Mouse (Mus musculus) thymus, postnatal 4 days (tissue): Measurements from ENCODE around the gene Ctsa.
"Not testable (repeated sequence)": the region's sequence is repeated elsewhere in the genome, so short reads cannot be mapped to it uniquely, and the experiment has no call there.

ENCODE experiments used
- DNase-seq: peaks from one replicate; pipeline ENCODE4 v3.0.0; 2021

The Ctsa gene

DNA sequence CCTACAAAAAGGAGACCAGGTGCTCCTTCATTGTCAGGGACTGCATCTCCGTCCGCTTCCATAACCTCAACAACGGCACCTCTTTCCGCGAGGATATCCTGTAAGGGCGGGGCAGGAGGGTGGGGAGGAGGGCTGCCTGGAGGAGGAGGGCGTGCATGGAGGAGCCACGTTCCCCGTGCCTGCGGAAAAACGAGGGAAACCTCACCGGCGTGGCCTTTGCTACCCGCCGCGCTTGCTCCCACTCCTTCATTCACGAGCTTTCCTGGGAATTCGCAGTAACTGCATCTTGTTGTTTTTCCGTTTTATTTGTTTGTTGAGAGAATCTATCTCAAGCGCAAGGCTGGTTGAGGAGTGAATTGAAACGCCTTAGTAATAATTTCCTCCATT, 27.3 kb upstream of the Ctsa start:
- DNase-seq: no peak

- no peak for DNase-seq
These were observed 26.1 kb upstream of the Ctsa start for GRCm38 (mm10) chr2:164806614-164807013.

DNA sequence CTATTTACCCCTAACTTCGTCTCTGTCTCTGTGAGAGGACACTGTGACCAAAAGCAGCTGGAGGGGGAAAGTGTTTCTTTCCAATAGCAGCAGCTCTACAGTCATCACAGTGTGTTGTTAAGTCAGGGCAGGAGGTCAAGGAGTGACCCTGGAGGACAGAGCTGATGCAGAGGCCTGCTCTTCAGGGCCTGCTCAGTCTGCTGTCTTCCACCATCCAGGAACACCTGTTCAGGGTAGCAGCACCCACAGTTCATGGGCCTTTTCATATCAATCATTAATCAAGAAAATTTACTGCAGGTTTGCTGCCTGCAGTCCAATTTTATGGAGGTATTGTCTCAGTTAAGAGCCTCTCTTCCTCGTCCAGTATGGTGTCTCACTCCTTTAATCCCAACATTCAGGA, 19.1 kb upstream of the Ctsa start:
- no peak for DNase-seq

DNA sequence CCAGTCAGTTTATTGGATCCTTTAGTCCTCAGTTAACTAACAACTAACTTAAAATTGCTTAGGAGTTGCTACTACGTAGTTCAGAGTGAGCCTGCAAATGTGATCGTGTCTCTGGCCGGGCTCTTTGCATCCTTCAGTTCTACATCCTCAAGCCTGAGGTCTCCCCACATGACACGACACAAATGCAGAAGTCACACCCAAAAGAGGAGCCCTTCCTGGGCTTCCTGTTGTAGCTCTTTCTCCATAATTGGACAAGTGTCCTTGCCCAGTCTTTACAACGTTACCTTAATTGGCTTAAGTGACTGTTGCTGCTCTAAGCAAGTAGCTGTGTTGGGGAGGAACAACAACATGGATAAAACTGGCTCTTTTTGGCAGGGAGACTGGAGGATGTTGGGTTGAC, 17.3 kb upstream of the Ctsa start:
- DNase-seq: no peak

- DNase-seq: no peak
These were observed 16.9 kb upstream of the Ctsa start for GRCm38 (mm10) chr2:164815821-164816220.

GRCm38 (mm10) chr2:164817206-164817605, 15.5 kb upstream of the Ctsa start:
- DNase-seq: no peak

- DNase-seq: no peak
These were observed 15.0 kb upstream of the Ctsa start for GRCm38 (mm10) chr2:164817703-164818102.

DNA sequence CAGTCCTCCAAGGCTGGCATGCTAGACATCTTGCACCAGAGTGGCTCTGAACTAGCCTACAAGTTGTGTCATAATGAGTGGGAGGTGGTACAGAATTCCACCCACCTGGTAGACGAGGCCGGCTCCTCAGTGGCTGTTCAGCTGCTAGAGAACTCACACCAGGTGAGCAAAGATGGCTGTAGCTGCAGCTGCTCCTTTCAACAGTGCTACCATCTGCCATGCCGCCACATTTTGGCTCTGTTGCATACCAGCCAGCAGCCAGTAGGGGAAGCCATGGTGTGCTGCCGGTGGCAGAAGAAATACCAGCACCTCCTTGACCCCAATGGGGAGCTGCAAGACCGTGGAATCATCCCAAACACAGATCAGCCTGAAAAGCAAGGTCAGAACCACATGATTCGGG, 11.6 kb upstream of the Ctsa start:
- DNase-seq: no peak

GRCm38 (mm10) chr2:164822636-164823165, 10.0 kb upstream of the Ctsa start, which contains the start of gene Zswim1:
Gene Zswim1 (plus strand): TSS chr2:164822686.
- peak; percentile 99 for DNase-seq

DNA sequence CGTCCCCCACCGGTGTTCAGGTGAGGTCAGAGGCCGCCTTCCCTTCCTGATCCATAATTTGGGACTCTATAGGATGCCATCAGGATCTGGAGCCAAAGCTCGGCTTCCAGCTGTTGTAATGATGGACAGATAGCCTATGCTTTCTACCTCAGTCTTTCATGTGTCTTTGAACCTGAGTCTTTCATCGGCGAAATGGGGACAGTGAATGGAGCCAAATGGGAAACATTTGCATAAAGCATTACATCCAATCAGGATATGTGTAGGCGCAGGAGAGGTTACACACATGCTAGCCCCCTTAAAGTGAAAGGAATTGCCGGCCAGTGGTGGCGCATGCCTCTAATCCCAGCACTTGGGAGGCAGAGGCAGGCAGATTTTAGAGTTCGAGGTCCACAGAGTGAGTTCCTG, 9.5 kb upstream of the Ctsa start:
- no peak for DNase-seq

- DNase-seq: no peak
These were observed 8.7 kb upstream of the Ctsa start for GRCm38 (mm10) chr2:164823969-164824368.

DNA sequence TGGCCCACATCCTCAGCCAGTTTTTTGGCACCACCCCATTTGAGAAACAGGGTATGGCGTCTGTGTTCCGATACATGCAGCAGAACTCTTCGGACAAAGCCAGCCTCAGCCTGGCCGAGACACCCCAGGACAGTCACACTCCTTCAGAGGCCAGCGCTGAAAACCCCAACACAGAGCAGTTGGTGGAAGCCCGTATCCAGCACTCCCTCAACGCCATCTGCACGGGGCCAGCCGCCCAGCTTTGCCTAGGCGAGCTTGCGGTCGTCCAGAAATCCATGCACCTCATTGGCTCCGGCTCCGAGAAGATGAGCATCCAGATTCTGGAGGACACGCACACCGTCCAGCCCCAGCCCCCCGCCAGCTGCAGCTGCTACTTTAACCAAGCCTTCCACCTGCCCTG, 7.2 kb upstream of the Ctsa start:
- DNase-seq: no peak

- DNase-seq: no peak
These were observed 5.4 kb upstream of the Ctsa start for GRCm38 (mm10) chr2:164827146-164827850.

DNA sequence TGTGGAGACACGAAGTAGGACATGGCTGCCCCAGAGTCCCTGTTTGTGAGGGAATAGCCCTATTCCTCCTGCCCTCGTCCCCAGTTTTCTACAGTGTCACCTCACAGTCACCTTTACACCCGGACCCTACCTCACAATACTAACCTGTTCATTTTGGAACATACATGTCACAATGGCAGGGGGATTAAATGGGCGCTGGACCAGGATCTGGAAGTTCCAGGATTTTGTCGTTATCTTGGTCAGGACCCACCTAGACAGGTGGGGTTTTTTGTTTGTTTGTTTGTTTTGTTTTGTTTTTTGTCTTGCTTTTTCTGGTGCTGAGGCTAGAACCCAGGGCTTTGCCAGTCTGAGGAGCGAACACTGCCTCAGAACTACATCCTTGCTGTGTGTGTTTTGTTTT, 4.2 kb upstream of the Ctsa start, which contains the start of gene Spata25:
Spata25 (minus strand) TSS at position 101 of the 400 bp plus-strand sequence.
- no peak for DNase-seq

- DNase-seq: no peak
These were observed 3.6 kb upstream of the Ctsa start for GRCm38 (mm10) chr2:164829090-164829489.

DNA sequence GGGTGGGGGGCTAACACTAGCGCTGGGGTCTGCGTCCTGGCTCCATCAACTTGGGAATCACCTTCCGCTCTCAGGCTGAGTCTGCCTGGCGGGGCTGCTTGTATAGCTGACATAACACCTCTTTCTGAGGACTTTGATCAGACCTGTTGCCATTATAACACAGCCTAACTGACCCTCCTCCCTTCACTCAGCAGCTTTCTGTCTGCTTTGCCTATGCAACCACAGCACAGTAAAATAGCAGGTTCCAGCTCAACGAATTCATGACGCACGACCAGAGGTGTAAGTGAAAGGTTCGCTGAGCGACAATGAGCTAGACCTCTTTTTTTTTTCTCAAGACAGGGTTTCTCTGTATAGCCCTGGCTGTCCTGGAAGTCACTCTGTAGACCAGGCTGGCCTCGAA, 1.6 kb upstream of the Ctsa start:
- DNase-seq: no peak

- no peak for DNase-seq
These were observed 483 bp upstream of the Ctsa start for GRCm38 (mm10) chr2:164832032-164832747.

DNA sequence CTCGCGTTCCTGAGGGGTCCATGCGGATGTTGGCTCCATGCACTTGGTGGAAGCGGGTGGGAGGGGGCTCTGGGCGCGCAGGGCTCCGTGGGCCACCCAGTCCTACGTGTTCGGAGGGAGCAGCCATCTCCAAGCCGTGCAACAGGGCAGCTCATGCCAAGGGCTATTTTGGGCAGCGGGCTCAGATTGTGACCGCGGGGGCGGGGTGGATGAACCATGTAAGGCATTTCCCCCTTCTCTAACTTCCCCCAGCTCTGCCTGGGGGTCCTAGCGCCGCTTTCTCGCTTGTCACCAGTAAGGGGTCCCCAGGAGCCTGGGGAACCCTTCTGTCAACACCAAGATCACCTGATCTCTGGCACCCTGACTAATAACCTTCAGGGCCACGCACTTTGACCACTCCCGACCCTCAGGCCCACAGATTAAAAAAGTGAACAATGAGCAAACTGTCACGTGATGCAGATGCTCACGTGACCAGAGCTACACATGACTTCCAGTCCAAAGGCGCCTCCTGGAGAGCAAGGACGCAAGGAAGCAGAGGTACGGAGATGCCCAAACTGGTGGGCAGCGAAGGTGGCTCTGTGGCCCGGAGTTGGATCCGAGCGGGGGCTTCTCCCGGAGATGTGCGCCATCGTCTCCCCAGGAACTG, 764 bp downstream of the Ctsa start, which contains the start of gene Neurl2:
Neurl2 (minus strand) TSS at position 143 of the 646 bp plus-strand sequence.
- DNase-seq: peak; percentile 88

DNA sequence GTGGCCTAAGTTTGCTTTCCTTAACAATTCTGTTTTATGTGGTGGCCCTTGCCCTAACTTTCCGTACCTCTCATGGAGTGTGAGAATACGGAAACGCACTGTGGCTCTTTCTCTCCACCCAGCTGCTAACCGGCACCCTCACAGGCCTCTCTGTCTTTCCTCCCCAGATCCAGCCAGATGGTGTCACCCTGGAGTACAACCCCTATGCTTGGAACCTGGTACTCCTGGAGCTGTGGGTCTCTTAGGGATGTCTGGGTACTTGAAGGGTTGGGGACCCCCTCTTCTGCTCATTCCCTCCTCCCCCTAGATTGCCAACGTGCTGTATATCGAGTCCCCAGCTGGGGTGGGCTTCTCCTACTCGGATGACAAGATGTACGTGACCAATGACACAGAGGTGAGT, 1.9 kb downstream of the Ctsa start:
- DNase-seq: peak; percentile 59

GRCm38 (mm10) chr2:164835164-164835563, 2.5 kb downstream of the Ctsa start:
- DNase-seq: no peak

GRCm38 (mm10) chr2:164845782-164846181, 13.1 kb downstream of the Ctsa start:
- DNase-seq: peak; percentile 62

DNA sequence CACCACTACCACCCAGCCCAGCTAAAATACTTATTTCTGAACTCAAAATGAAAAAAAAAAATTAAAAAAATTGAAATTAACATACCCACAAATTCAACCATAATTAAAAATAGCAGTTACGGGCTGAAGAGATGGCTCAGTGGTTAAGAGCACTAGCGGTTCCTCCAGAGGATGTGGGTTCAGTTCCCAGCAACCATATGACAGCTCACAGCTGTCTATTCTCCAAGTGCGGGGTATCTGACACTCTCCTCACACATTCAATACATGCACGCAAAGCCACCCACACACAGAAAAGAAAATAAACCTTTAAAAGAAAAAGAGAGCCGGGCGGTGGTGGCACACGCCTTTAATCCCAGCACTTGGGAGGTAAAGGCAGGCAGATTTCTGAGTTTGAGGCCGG, 17.4 kb downstream of the Ctsa start:
- peak; percentile 48 for DNase-seq

GRCm38 (mm10) chr2:164855572-164855971, 22.9 kb downstream of the Ctsa start:
- DNase-seq: not testable (repeated sequence)
